Mouse (Mus musculus): ENCODE data around the gene Gmpr2.

Gmpr2 gene

GRCm38 (mm10) chr14:55671833-55672740 lies at the start of gene Gmpr2, which contains the start of gene Nedd8:
TSS of gene Gmpr2 (plus strand) at chr14:55671941.
TSS of gene Nedd8 (minus strand) at chr14:55672124.
- CTCF ChIA-PET, result interaction anchor here in 3 of 4 experiments (0.6 to 2.5 kb wide), 18 partner anchors 9 to 574 kb away, joined by 3 to 16 read pairs (median 4); partner anchors contain the start of genes Mdp1 (in 3 of the 3), Tinf2 (in 3 of the 3), Adcy4 (in 1 of the 3) and Ltb4r2 (in 1 of the 3)
- POLR2A ChIA-PET, result interaction anchor here (0.6 to 3.0 kb wide), 114 partner anchors 9 to 657 kb away, joined by 3 to 61 read pairs (median 4); partner anchors contain the start of genes Mdp1 (in 4 of the 4), Rnf31 (in 4 of the 4), Tinf2 (in 4 of the 4) and A730061H03Rik (in 3 of the 4)

DNA sequence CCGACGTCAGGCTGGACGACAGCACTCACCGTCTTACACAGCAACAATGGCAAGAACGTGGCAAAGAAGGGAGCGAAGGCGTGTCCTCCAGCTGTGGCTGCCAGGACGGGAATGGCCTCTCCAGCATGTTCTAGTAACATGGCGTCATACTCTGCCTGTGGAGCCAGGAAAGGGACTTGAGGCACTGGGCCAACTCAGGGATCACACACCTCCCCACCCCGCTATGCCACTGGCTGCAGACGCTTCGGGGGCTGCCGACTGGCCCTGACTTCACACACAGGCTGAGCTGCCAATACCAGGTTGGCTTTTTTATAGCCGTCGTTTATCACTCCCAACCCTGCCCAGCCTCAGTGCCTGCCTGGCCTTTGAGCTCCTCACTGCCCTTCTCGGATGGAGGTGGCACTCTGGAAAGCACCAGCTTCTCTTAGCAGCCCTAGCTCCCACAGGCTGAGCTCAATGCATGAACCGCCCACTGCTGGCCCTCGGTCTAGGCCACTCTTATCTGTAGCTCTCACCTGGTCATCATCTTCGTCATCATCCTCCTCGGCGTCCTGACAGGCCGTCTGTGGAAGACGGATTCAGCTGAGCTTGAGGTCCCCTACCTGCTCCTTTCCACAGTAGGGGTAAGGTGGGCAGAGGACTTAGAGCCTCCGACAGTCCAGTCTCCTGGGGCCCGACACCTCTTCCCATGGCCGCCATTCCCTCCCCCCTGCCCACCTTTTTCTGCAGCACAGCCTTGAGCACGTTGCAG lies 43.5 kb upstream of the Gmpr2 start:
- ChIA-PET POLR2A (interaction anchor here in 3 of 4 experiments (0.7 to 2.2 kb wide), 16 partner anchors 9 to 245 kb away, joined by 3 to 7 read pairs (median 4); partner anchors contain the start of genes Gmpr2 (in 2 of the 3), Nedd8 (in 2 of the 3), Rnf31 (in 2 of the 3) and A730061H03Rik (in 1 of the 3)), CTCF (interaction anchor here (0.6 to 2.0 kb wide), 16 partner anchors 11 to 507 kb away, joined by 3 to 9 read pairs (median 4); partner anchors contain the start of genes Mdp1 (in 2 of the 4) and Rec8 (in 2 of the 4))

GRCm38 (mm10) chr14:55629312-55629711 lies 42.4 kb upstream of the Gmpr2 start:
- CTCF ChIA-PET, result interaction anchor here in 3 of 4 experiments (1.3 to 1.7 kb wide), 5 partner anchors 12 to 114 kb away, joined by 3 to 9 read pairs (median 6); partner anchors contain the start of genes Mdp1 (in 2 of the 3) and Rec8 (in 2 of the 3)

GRCm38 (mm10) chr14:55634874-55635522 lies 36.7 kb upstream of the Gmpr2 start:
- CTCF ChIA-PET, result interaction anchor here in 3 of 4 experiments (0.6 to 2.2 kb wide), 6 partner anchors 25 to 284 kb away, joined by 3 to 5 read pairs (median 3); partner anchors contain the start of gene Mdp1 (in 1 of the 3)
- POLR2A ChIA-PET, result interaction anchor here (0.7 to 2.9 kb wide), 25 partner anchors 8 to 293 kb away, joined by 3 to 15 read pairs (median 4); partner anchors contain the start of genes A730061H03Rik (in 2 of the 4), Psme2 (in 2 of the 4), Tm9sf1 (in 2 of the 4) and Dcaf11 (in 1 of the 4)

More at GRCm38 (mm10) chr14:55629312-55629711, 42.4 kb upstream of the Gmpr2 start:
- POLR2A ChIA-PET, result interaction anchor here in 3 of 4 experiments (0.7 to 2.2 kb wide), 14 partner anchors 10 to 69 kb away, joined by 3 to 7 read pairs (median 4); partner anchors contain the start of genes Gmpr2 (in 2 of the 3), Nedd8 (in 2 of the 3), Rnf31 (in 2 of the 3) and A730061H03Rik (in 1 of the 3)

DNA sequence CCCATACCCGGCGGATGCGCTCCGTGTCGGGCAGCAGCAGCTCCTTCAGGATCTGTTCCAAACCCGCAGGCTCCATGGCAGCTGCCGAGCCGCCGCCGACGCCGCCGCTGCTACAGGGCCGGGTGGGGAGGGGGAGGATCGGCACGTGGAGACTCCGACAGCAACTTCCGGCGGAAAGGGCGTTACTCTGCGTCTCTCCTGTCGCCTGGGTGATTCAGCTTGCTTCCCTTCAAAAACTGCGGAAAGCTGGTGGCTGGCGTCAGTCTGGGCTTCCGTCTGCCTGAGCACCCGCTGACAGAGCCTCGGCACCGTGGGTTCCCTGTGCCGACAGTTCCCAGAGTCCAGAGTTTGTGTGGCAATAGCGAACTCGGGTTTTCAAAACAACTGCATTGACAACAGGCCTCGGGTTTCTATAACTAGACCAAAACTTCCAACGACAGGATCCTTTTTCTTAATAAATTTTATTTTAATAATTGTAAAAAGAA lies 36.2 kb upstream of the Gmpr2 start, which contains the start of gene Ipo4:
Ipo4 (minus strand) TSS at position 435 of the 485 bp plus-strand sequence.
- POLR2A ChIA-PET, result interaction anchor here (0.7 to 2.9 kb wide), 26 partner anchors 8 to 292 kb away, joined by 3 to 15 read pairs (median 4); partner anchors contain the start of genes A730061H03Rik (in 2 of the 4), Psme2 (in 2 of the 4), Tm9sf1 (in 2 of the 4) and Dcaf11 (in 1 of the 4)
- CTCF ChIA-PET, result interaction anchor here (0.5 to 2.2 kb wide), 6 partner anchors 25 to 283 kb away, joined by 3 to 5 read pairs (median 4); partner anchors contain the start of gene Mdp1 (in 1 of the 4)

DNA sequence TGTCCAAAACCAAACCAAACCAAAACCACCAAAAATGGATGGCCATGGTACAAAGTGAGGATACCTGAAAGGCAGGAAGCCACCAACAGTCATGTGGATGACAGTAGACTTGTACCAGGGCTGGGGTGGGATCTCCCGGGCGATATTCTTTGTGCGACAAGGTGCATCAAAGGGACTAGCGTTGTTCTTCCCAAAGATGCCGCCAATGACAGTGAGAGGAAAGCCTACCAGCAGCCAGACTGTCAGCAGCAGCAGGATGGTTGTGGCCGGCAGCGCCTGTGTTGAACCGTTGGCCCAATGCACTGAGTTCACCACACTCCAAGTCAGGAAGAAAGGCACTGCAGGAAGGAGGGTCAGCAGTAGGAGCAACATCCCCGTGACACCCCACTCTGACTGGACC lies 33.9 kb upstream of the Gmpr2 start, which contains the start of gene Gm49378:
Gm49378 (minus strand) TSS at position 101 of the 400 bp plus-strand sequence.
- ChIA-PET CTCF (interaction anchor here in 1 of 4 experiments (0.6 kb wide), 1 partner anchor 86 kb away, joined by 3 read pairs; no protein-coding TSS in a partner anchor), POLR2A (interaction anchor here in 2 of 4 experiments (1.2 to 1.4 kb wide), 3 partner anchors 13 to 34 kb away, joined by 3 to 8 read pairs (median 3); partner anchors contain the start of genes Gmpr2 (in 1 of the 2), Nedd8 (in 1 of the 2) and Tssk4 (in 1 of the 2))

DNA sequence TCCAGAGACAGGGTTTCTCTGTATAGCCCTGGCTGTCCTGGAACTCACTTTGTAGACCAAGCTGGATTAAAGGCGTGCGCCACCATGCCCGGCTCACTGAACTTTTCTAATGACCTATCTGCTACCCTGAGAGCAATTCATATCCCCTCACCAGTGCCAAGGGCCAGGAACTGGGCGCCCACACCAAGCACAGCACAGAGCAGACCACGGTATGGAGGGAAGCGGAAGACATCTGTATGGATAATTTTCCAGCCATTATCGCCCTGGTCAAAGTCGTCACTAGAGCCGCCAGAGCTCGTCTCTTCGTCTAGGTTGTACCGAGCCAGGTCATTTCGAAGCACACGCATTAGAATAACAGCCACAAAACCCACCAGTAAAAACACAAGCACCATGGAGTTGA lies 30.9 kb upstream of the Gmpr2 start:
- CTCF ChIA-PET, result interaction anchor here in 3 of 4 experiments (0.6 to 0.9 kb wide), 4 partner anchors 13 to 494 kb away, joined by 3 to 4 read pairs (median 4); no protein-coding TSS in a partner anchor
- POLR2A ChIA-PET, result interaction anchor here in 3 of 4 experiments (0.5 to 1.0 kb wide), 9 partner anchors 12 to 1066 kb away, joined by 3 to 4 read pairs (median 3); no protein-coding TSS in a partner anchor

- CTCF ChIA-PET, result interaction anchor here in 2 of 4 experiments (0.6 to 0.7 kb wide), 2 partner anchors 13 to 212 kb away, joined by 3 read pairs; no protein-coding TSS in a partner anchor
- POLR2A ChIA-PET, result interaction anchor here in 2 of 4 experiments (0.7 to 1.0 kb wide), 2 partner anchors 16 to 18 kb away, joined by 4 read pairs; no protein-coding TSS in a partner anchor
Observed at GRCm38 (mm10) chr14:55641291-55641690, 30.4 kb upstream of the Gmpr2 start.

GRCm38 (mm10) chr14:55642679-55643059 lies 29.1 kb upstream of the Gmpr2 start:
- POLR2A ChIA-PET, result interaction anchor here in 3 of 4 experiments (0.7 to 3.2 kb wide), 32 partner anchors 9 to 119 kb away, joined by 3 to 15 read pairs (median 4); partner anchors contain the start of genes A730061H03Rik (in 2 of the 3), Dcaf11 (in 2 of the 3), Gmpr2 (in 2 of the 3) and Nedd8 (in 2 of the 3)
- CTCF ChIA-PET, result interaction anchor here in 1 of 4 experiments (0.6 kb wide), 1 partner anchor 320 kb away, joined by 3 read pairs; no protein-coding TSS in a partner anchor

DNA sequence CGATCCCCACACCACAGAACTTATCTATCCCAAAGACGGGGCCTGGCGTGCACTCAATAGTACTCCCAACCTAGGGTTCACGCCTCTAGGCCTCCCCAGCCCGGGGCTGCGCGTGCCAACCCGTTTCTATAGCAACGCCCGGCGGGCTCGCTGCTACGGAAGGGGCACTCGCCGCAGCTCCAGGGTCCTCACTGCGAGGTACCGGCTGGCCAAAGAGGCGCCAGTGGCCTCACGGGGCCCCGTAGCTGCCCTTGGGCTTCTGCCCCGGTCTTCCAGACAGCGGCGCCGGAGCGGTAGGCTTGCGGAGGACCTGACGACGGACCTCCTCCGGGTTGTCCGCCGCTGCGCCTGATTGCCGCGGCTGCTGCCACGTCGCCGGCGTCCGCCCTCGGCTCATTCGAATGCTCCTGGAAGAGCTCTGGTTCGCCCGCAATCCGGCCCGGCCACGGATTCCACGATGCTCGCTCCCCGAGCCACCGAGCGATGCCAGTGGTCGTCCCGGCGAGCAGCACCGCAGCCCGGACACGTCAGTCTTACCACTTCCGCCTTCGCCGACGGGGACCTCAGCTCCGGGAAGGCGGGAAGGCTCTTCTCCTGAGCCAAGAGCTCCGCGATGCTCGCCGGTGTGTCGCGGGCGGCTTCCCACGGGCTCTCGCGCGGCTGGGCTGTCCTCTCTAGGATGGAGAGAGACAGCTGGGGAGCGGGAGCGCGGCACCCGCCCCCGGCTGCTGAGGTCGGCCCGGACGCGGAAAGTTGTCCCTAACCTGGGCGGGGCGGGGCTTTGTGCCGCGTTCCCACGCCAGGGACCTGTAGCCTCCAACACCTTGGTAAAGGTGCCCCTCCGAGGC lies 28.5 kb upstream of the Gmpr2 start, which contains the start of gene Tm9sf1:
Tm9sf1 (minus strand) TSS at position 747 of the 848 bp plus-strand sequence.
- CTCF ChIA-PET, result interaction anchor here (0.5 to 1.2 kb wide), 5 partner anchors 100 to 1195 kb away, joined by 3 to 6 read pairs (median 4); no protein-coding TSS in a partner anchor

GRCm38 (mm10) chr14:55644261-55644888 lies 27.4 kb upstream of the Gmpr2 start:
- CTCF ChIA-PET, result interaction anchor here in 3 of 4 experiments (0.6 to 1.6 kb wide), 4 partner anchors 16 to 126 kb away, joined by 3 to 6 read pairs (median 4); no protein-coding TSS in a partner anchor
- POLR2A ChIA-PET, result interaction anchor here (0.5 to 4.2 kb wide), 36 partner anchors 8 to 722 kb away, joined by 3 to 18 read pairs (median 4); partner anchors contain the start of genes Gmpr2 (in 3 of the 4), Nedd8 (in 3 of the 4), A730061H03Rik (in 2 of the 4) and Ipo4 (in 2 of the 4)

More for the DNA sequence above, 28.5 kb upstream of the Gmpr2 start, which contains the start of gene Tm9sf1:
- POLR2A ChIA-PET, result interaction anchor here (0.7 to 3.2 kb wide), 57 partner anchors 8 to 177 kb away, joined by 3 to 15 read pairs (median 4); partner anchors contain the start of genes A730061H03Rik (in 3 of the 4), Dcaf11 (in 3 of the 4), Nedd8 (in 3 of the 4) and Psme2 (in 3 of the 4)

DNA sequence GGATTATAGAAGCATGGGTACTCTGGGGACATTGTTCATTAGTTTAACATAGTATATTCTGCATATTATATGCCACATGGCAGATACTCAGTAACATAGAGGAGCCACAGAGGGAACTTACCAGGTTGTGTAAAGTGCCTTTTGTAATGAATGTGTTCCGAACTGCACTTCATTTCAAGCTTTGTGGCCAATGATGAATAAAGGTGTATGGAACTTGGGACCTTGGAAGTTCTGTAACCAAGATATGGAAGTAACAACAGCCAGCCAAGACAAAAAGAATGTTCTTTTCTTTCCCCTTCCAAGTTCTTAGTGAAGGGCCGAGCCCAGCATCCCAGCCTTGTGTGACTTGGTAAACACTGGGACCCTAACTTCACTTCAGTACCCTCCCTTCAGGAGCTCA lies 21.9 kb upstream of the Gmpr2 start, which contains the start of gene Tssk4:
Tssk4 (plus strand) TSS at position 301 of the 400 bp plus-strand sequence.
- CTCF ChIA-PET, result no interaction called here
- POLR2A ChIA-PET, result interaction anchor here in 3 of 4 experiments (0.8 to 2.7 kb wide), 7 partner anchors 10 to 120 kb away, joined by 3 to 10 read pairs (median 4); partner anchors contain the start of genes A730061H03Rik (in 1 of the 3), Gm49378 (in 1 of the 3), Gmpr2 (in 1 of the 3) and Mdp1 (in 1 of the 3)

DNA sequence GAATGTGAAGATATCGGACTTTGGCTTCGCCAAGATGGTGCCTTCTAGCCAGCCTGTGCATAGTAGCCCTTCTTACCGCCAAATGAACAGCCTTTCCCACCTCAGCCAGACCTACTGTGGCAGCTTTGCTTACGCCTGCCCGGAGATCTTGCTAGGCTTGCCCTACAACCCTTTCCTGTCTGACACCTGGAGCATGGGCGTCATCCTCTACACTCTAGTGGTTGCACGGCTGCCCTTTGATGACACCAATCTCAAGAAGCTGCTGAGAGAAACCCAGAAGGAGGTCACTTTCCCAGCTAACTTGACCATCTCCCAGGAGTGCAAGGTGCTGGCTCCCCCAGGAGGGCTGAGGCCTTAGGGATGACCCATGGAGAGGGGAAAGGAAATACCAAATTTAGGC lies 20.2 kb upstream of the Gmpr2 start:
- CTCF ChIA-PET, result interaction anchor here (0.6 to 1.3 kb wide), 5 partner anchors 9 to 352 kb away, joined by 3 to 9 read pairs (median 3); partner anchors contain the start of gene Mdp1 (in 1 of the 4)
- POLR2A ChIA-PET, result interaction anchor here in 2 of 4 experiments (0.6 to 2.7 kb wide), 7 partner anchors 8 to 179 kb away, joined by 3 to 10 read pairs (median 3); partner anchors contain the start of genes Gm49378 (in 1 of the 2), Mdp1 (in 1 of the 2), Nedd8 (in 1 of the 2) and Tm9sf1 (in 1 of the 2)
